Mouse (Mus musculus) kidney, embryonic 16.5 days (tissue): ENCODE measurements around the gene Ccdc28a. TPM values are rescaled to one million over a fixed set of nuclear protein-coding genes. Genes with fewer than 3 reads are reported as not detected.

Source experiments
- ATAC-seq: fragments of 200-750 bp; cut with Nextera tagmentation; 2 replicates; pipeline ENCODE4 v1.8.0; 2017; ENCODE audit warnings: moderate TSS enrichment; ENCODE audit not compliant: low FRiP score, low TSS enrichment
- H3K27ac ChIP-seq: fragments of 300-500 bp; sonication (generic); 2 replicates; pipeline ENCODE4 v1.5.1; 2014; ENCODE audit warnings: low read length
- H3K27me3 ChIP-seq: fragments of 300-500 bp; sonication (generic); 2 replicates; pipeline ENCODE4 v1.6.1; 2014; ENCODE audit warnings: low read length, control low read depth, mixed read lengths; ENCODE audit not compliant: insufficient read depth
- H3K36me3 ChIP-seq: fragments of 300-500 bp; sonication (generic); 2 replicates; pipeline ENCODE4 v1.6.1; 2014; ENCODE audit warnings: low read length, control low read depth, mixed read lengths; ENCODE audit not compliant: insufficient read depth
- H3K4me1 ChIP-seq: fragments of 300-500 bp; sonication (generic); 2 replicates; pipeline ENCODE4 v1.6.1; 2014; ENCODE audit warnings: low read length, control low read depth, mixed read lengths; ENCODE audit not compliant: insufficient read depth
- H3K4me2 ChIP-seq: fragments of 300-500 bp; sonication (generic); replicated peaks from 2 replicates; pipeline ENCODE4 v1.6.1; 2014; ENCODE audit warnings: low read depth, low read length
- H3K4me3 ChIP-seq: fragments of 300-500 bp; sonication (generic); 2 replicates; pipeline ENCODE4 v1.5.1; 2014; ENCODE audit warnings: mild to moderate bottlenecking, low read length
- H3K9ac ChIP-seq: fragments of 300-500 bp; sonication (generic); replicated peaks from 2 replicates; pipeline ENCODE4 v1.6.1; 2014; ENCODE audit warnings: low read length
- H3K9me3 ChIP-seq: fragments of 300-500 bp; sonication (generic); 2 replicates; pipeline ENCODE4 v1.6.1; 2016; ENCODE audit warnings: low read length, control low read depth
- WGBS: fragments of 180-500 bp; shearing (Covaris S2); extraction: QIAGEN DNeasy Blood & Tissue Kit; methylation state at CpG from one replicate; pipeline ENCODE4 v1.1.7; 2014; 5-methylcytosine and 5-hydroxymethylcytosine counted together
- polyA plus RNA-seq: library from polyadenylated mRNA; unstranded; fragments of >200 nt; fragmentation: Nextera tagmentation; extraction: Ambion mirVana; gene quantifications from 2 replicates; pipeline ENCODE4 v1.2.1, GENCODE M21; 2015

Ccdc28a gene
- polyA plus RNA-seq, 1 experiment from 2014 or later: 16.9 TPM

- WGBS: 81% methylated on average over 5 of the region's 5 CpGs
- H3K36me3 ChIP-seq: no peaks in the 10 kb centered on the region
- no peaks in the 10 kb centered on the region for H3K9me3 ChIP-seq
- no peak overlapping the region for H3K4me3 ChIP-seq
- peaks cover 13% of the 10 kb centered on the region for H3K4me1 ChIP-seq
- 0 out of 2 replicates have a peak overlapping the region, but pooled peaks have one; percentile 13 for H3K9ac ChIP-seq
- no peak overlapping the region for H3K27ac ChIP-seq
- no peak overlapping the region for H3K4me2 ChIP-seq
- no peak for ATAC-seq
- H3K27me3 ChIP-seq: no peaks in the 10 kb centered on the region
Observed at GRCm38 (mm10) chr10:18198286-18199015, 36.3 kb downstream of the Ccdc28a start.

GRCm38 (mm10) chr10:18197206-18197979, 37.4 kb downstream of the Ccdc28a start:
- Histone ChIP-seq H3K4me1 (peaks cover 13% of the 10 kb centered on the region), H3K4me2 (peak overlapping the region; percentile 66), H3K36me3 (no peaks in the 10 kb centered on the region), H3K27ac (no peak overlapping the region), H3K4me3 (peak overlapping the region; percentile 46), H3K9me3 (no peaks in the 10 kb centered on the region), H3K27me3 (no peaks in the 10 kb centered on the region), H3K9ac (peak overlapping the region; percentile 63)
- 40% methylated on average over 14 of the region's 14 CpGs for WGBS
- peak; percentile 44; the same call in 1 of the 2 replicates for ATAC-seq

DNA sequence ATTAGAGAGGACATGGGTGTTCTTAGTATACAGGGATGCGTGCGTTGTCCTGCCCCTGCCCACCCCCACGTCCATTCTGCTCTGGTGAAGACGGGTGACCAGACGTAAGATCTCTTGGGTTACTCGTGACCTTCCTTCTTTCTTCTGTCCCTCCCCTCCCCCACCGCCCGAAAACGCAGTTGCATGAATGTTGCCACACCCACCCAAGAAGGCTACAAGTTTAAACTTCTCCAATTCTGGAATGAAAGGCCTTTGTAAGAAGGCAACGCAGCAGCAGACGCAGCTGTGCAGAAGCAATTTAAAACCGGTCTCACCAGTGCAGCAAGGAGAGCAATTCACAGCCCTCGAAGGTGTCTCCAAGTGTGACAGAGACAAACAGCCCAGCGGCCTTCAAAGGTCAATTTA, 40.1 kb downstream of the Ccdc28a start:
- peak; percentile 63; the same call in 1 of the 2 replicates for ATAC-seq
- H3K9ac ChIP-seq: no peak overlapping the region
- H3K36me3 ChIP-seq: no peaks in the 10 kb centered on the region

DNA sequence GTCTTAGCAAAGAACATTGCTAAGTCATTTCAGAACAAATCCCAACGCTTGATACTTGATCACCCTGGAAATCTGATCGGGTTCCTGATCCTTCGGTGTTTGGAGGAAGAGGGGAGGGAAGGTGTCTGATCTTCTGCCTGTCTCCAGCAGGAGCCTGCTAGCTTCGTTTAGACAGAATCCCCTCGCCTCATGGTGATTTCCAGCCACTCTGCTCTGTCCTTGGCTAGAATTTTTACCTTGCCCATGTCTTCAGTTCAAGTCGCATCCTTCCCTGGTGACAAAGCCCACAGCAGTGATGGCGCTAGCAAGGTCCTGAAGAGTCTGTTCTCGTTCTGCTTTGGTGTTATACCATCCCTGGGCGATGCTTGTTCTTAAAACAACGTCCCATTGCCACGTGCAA, 40.6 kb downstream of the Ccdc28a start:
- H3K4me1 ChIP-seq: peaks cover 20% of the 10 kb centered on the region
- H3K4me2 ChIP-seq: no peak overlapping the region
- H3K4me3 ChIP-seq: no peak overlapping the region
- 62% methylated on average over 11 of the region's 11 CpGs for WGBS
- H3K36me3 ChIP-seq: no peaks in the 10 kb centered on the region
- no peak overlapping the region for H3K27ac ChIP-seq
- H3K9me3 ChIP-seq: no peaks in the 10 kb centered on the region
- ATAC-seq: no peak
- no peaks in the 10 kb centered on the region for H3K27me3 ChIP-seq
- no peak overlapping the region for H3K9ac ChIP-seq

More for the DNA sequence above, 40.1 kb downstream of the Ccdc28a start:
- Histone ChIP-seq H3K27me3 (no peaks in the 10 kb centered on the region), H3K4me3 (no peak overlapping the region), H3K4me1 (peaks cover 20% of the 10 kb centered on the region), H3K9me3 (no peaks in the 10 kb centered on the region), H3K27ac (no peak overlapping the region), H3K4me2 (peak overlapping the region; percentile 33)
- 24% methylated on average over 14 of the region's 14 CpGs for WGBS

GRCm38 (mm10) chr10:18193221-18193620, 41.6 kb downstream of the Ccdc28a start:
- Histone ChIP-seq H3K9me3 (no peaks in the 10 kb centered on the region), H3K4me2 (no peak overlapping the region), H3K4me3 (no peak overlapping the region), H3K27me3 (no peaks in the 10 kb centered on the region), H3K27ac (no peak overlapping the region), H3K36me3 (no peaks in the 10 kb centered on the region), H3K9ac (no peak overlapping the region), H3K4me1 (peaks cover 20% of the 10 kb centered on the region)
- WGBS: 60% methylated on average over 11 of the region's 11 CpGs
- no peak for ATAC-seq

GRCm38 (mm10) chr10:18191706-18192105, 43.1 kb downstream of the Ccdc28a start:
- no peaks in the 10 kb centered on the region for H3K36me3 ChIP-seq
- H3K27me3 ChIP-seq: no peaks in the 10 kb centered on the region
- ATAC-seq: no peak
- no peak overlapping the region for H3K4me3 ChIP-seq
- H3K27ac ChIP-seq: no peak overlapping the region
- H3K9me3 ChIP-seq: no peaks in the 10 kb centered on the region
- H3K4me1 ChIP-seq: peaks cover 18% of the 10 kb centered on the region
- H3K9ac ChIP-seq: no peak overlapping the region
- H3K4me2 ChIP-seq: no peak overlapping the region
- 33% methylated on average over 8 of the region's 8 CpGs for WGBS

GRCm38 (mm10) chr10:18189498-18189897, 45.3 kb downstream of the Ccdc28a start:
- H3K27ac ChIP-seq: no peak overlapping the region
- peaks cover 13% of the 10 kb centered on the region for H3K4me1 ChIP-seq
- H3K9ac ChIP-seq: no peak overlapping the region
- no peak overlapping the region for H3K4me2 ChIP-seq
- no peaks in the 10 kb centered on the region for H3K9me3 ChIP-seq
- ATAC-seq: no peak
- no peak overlapping the region for H3K4me3 ChIP-seq
- 79% methylated on average over 4 of the region's 4 CpGs for WGBS
- H3K27me3 ChIP-seq: no peaks in the 10 kb centered on the region
- no peaks in the 10 kb centered on the region for H3K36me3 ChIP-seq

- no peak for ATAC-seq
- H3K4me1 ChIP-seq: peaks cover 8% of the 10 kb centered on the region; the same call in 1 of the 2 replicates
- no peaks in the 10 kb centered on the region for H3K36me3 ChIP-seq
- no peak overlapping the region for H3K4me2 ChIP-seq
- WGBS: 78% methylated on average over 6 of the region's 6 CpGs
- no peak overlapping the region for H3K27ac ChIP-seq
- no peaks in the 10 kb centered on the region for H3K9me3 ChIP-seq
- no peak overlapping the region for H3K9ac ChIP-seq
- no peaks in the 10 kb centered on the region for H3K27me3 ChIP-seq
- no peak overlapping the region for H3K4me3 ChIP-seq
Observed at GRCm38 (mm10) chr10:18188564-18188963, 46.2 kb downstream of the Ccdc28a start.

- WGBS: 84% methylated on average over 5 of the region's 5 CpGs
- Histone ChIP-seq H3K9me3 (no peaks in the 10 kb centered on the region), H3K4me3 (no peak overlapping the region), H3K36me3 (no peaks in the 10 kb centered on the region), H3K27ac (no peak overlapping the region), H3K9ac (no peak overlapping the region), H3K4me1 (no peaks in the 10 kb centered on the region), H3K4me2 (no peak overlapping the region), H3K27me3 (no peaks in the 10 kb centered on the region)
- no peak for ATAC-seq
Observed at GRCm38 (mm10) chr10:18182246-18182645, 52.6 kb downstream of the Ccdc28a start.

GRCm38 (mm10) chr10:18177304-18177703, 57.5 kb downstream of the Ccdc28a start:
- Histone ChIP-seq H3K36me3 (no peaks in the 10 kb centered on the region), H3K9me3 (no peaks in the 10 kb centered on the region), H3K4me1 (no peaks in the 10 kb centered on the region), H3K4me2 (no peak overlapping the region), H3K9ac (no peak overlapping the region), H3K27me3 (no peaks in the 10 kb centered on the region), H3K27ac (no peak overlapping the region), H3K4me3 (no peak overlapping the region)
- ATAC-seq: no peak
- 65% methylated on average over 2 of the region's 2 CpGs for WGBS
